8 mouse cellular contexts compared by ENCODE assay signal in the genomic region with DNA sequence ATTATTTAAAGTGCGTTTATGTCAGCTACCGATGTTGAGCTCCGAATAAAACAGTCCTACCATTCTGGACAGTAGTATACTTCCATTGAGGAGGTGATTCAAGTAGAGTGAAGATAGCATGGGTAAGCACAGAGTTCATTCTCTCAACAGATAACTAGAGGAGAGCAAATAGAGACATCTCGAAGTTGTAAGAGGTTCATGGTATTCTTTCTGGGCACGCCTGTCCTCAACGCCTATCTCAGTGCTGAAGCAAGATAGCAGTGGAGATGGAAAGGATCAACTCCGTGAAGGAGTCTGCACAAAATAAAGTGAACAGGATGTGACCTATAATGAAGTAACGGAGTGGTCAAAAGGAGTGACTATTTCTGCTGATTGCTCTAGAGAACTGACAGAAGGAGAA. TPM values are rescaled to one million over a fixed set of nuclear protein-coding genes. Genes with fewer than 3 reads are reported as not detected.
A peak's percentile ranks its signal among the peaks of the same experiment; 100 is the strongest.
DNase-seq lines count a peak whose midpoint lies in the region; ATAC-seq and TF ChIP-seq lines count a peak whose summit lies in the region.

No protein-coding gene starts in this region.

- no peak for TF ChIP-seq CTCF in midbrain, postnatal 0 days (IDR thresholded peaks at IDR 0.05)

- H3K9me3 ChIP-seq in kidney, embryonic 16.5 days (ENCODE audit: low read length), result no peaks in the 10 kb centered on the region
- H3K9me3 ChIP-seq in intestine, embryonic 14.5 days (ENCODE audit: control insufficient read depth, low read length), result no peaks in the 10 kb centered on the region
- no peaks in the 10 kb centered on the region for H3K9me3 ChIP-seq in midbrain, postnatal 0 days (ENCODE audit: low read length)

- peaks cover 11% of the 10 kb centered on the region; the same call in 1 of the 2 replicates for H3K36me3 ChIP-seq in kidney, embryonic 16.5 days (ENCODE audit: insufficient read depth, low read length)
- H3K36me3 ChIP-seq in intestine, embryonic 14.5 days (ENCODE audit: control insufficient read depth, insufficient read depth, low read length), result peaks cover 22% of the 10 kb centered on the region; the same call in 1 of the 2 replicates
- peaks cover 5% of the 10 kb centered on the region for H3K36me3 ChIP-seq in midbrain, postnatal 0 days (ENCODE audit: insufficient read depth, low read length)

- ATAC-seq in kidney, embryonic 16.5 days (ENCODE audit: low FRiP score, low TSS enrichment), result no peak
- no peak for ATAC-seq in intestine, embryonic 14.5 days (replicated peaks; ENCODE audit: low FRiP score, low TSS enrichment, low read depth)
- no peak for ATAC-seq in midbrain, postnatal 0 days (ENCODE audit: low FRiP score)

- peak overlapping the region; percentile 97 for H3K4me3 ChIP-seq in kidney, embryonic 16.5 days (ENCODE audit: low read length)
- H3K4me3 ChIP-seq in intestine, embryonic 14.5 days (ENCODE audit: low read depth, low read length), result peak overlapping the region; percentile 78
- peak overlapping the region; percentile 90 for H3K4me3 ChIP-seq in midbrain, postnatal 0 days (ENCODE audit: low read depth, low read length)

- H3K27me3 ChIP-seq in kidney, embryonic 16.5 days (ENCODE audit: insufficient read depth, low read length), result 0 out of 2 replicates have a peak, but pooled peaks cover under 1% of the 10 kb centered on the region
- no peaks in the 10 kb centered on the region for H3K27me3 ChIP-seq in intestine, embryonic 14.5 days (replicated peaks; ENCODE audit: control insufficient read depth, insufficient read depth, low read length)
- no peaks in the 10 kb centered on the region for H3K27me3 ChIP-seq in midbrain, postnatal 0 days (ENCODE audit: insufficient read depth, low read length)

- no peak for DNase-seq in kidney, postnatal 14 days
- peak; percentile 43 for DNase-seq in c-Kit-positive CD71-positive TER-119-negative erythroid progenitor cells, embryonic 14.5 days (ENCODE audit: low read depth)
- DNase-seq in intestine, embryonic 14.5 days (ENCODE audit: low spot score), result peak; percentile 50
- no peak for DNase-seq in midbrain, postnatal 0 days (ENCODE audit: low spot score)
- no peak for DNase-seq in thymus, postnatal 10 days (ENCODE audit: low spot score in 2 of 2)
- no peak for DNase-seq in embryo, embryonic 10 days (ENCODE audit: low spot score)
- DNase-seq in urinary bladder, postnatal 14 days (ENCODE audit: low spot score), result no peak

- no peak overlapping the region for H3K27ac ChIP-seq in kidney, embryonic 16.5 days (ENCODE audit: low read length)
- no peak overlapping the region for H3K27ac ChIP-seq in intestine, embryonic 14.5 days (ENCODE audit: low read depth)
- H3K27ac ChIP-seq in midbrain, postnatal 0 days (ENCODE audit: low read depth, low read length), result no peak overlapping the region

- peaks cover 11% of the 10 kb centered on the region for H3K4me1 ChIP-seq in kidney, embryonic 16.5 days (ENCODE audit: insufficient read depth, low read length)
- H3K4me1 ChIP-seq in intestine, embryonic 14.5 days (replicated peaks; ENCODE audit: control insufficient read depth, insufficient read depth, low read length), result peaks cover 8% of the 10 kb centered on the region
- H3K4me1 ChIP-seq in midbrain, postnatal 0 days (ENCODE audit: insufficient read depth, low read length), result peaks cover 4% of the 10 kb centered on the region; the same call in 1 of the 2 replicates

- 17% methylated on average over 8 of the region's 8 CpGs for WGBS in kidney, embryonic 16.5 days
- 15% methylated on average over 8 of the region's 8 CpGs for WGBS in intestine, embryonic 14.5 days
- WGBS in midbrain, postnatal 0 days, result 22% methylated on average over 8 of the region's 8 CpGs

- H3K9ac ChIP-seq in kidney, embryonic 16.5 days (replicated peaks; ENCODE audit: low read length), result peak overlapping the region; percentile 97
- H3K9ac ChIP-seq in intestine, embryonic 14.5 days (ENCODE audit: low read length), result peak overlapping the region; percentile 94
- peak overlapping the region; percentile 82 for H3K9ac ChIP-seq in midbrain, postnatal 0 days (replicated peaks; ENCODE audit: low read length, poor library complexity, severe bottlenecking)

- H3K4me2 ChIP-seq in kidney, embryonic 16.5 days (replicated peaks; ENCODE audit: low read depth, low read length), result peak overlapping the region; percentile 92
- H3K4me2 ChIP-seq in intestine, embryonic 14.5 days (ENCODE audit: low read length), result peak overlapping the region; percentile 90
- peak overlapping the region; percentile 65 for H3K4me2 ChIP-seq in midbrain, postnatal 0 days (ENCODE audit: low read depth, low read length, poor library complexity, severe bottlenecking)

RNA-seq across cellular contexts. Expression of gene Mrps31, which starts 0.8 kb away (rescaled TPM):
- polyA plus RNA-seq in kidney, embryonic 16.5 days (2015; fragmentation: Nextera tagmentation; extraction: Ambion mirVana), result 41.6 and 42.2 TPM in 2 replicates
- polyA plus RNA-seq in intestine, embryonic 14.5 days (2014; fragmentation: Nextera tagmentation; extraction: Ambion mirVana), result 59.8 and 62.0 TPM in 2 replicates
- 17.4 and 25.0 TPM in 2 replicates for total RNA-seq in midbrain, postnatal 0 days (2014; rRNA removed)
- polyA plus RNA-seq in midbrain, postnatal 0 days (2015; fragmentation: Nextera tagmentation; extraction: Ambion mirVana), result 33.5 TPM in 2 replicates

RNA-seq across cellular contexts. Expression of gene Slc25a15, which starts 13.6 kb away (rescaled TPM):
- 28.5 and 29.0 TPM in 2 replicates for polyA plus RNA-seq in kidney, embryonic 16.5 days (2015; fragmentation: Nextera tagmentation; extraction: Ambion mirVana)
- polyA plus RNA-seq in intestine, embryonic 14.5 days (2014; fragmentation: Nextera tagmentation; extraction: Ambion mirVana), result 49.4 and 53.8 TPM in 2 replicates
- total RNA-seq in midbrain, postnatal 0 days (2014; rRNA removed), result 6.0 and 7.7 TPM in 2 replicates
- polyA plus RNA-seq in midbrain, postnatal 0 days (2015; fragmentation: Nextera tagmentation; extraction: Ambion mirVana), result 5.8 and 6.5 TPM in 2 replicates

Comparison
In these comparisons a context has a peak if more than half of its experiments do, and no peak if none do; other contexts are left out.
1. DNase-seq: peak in c-Kit-positive CD71-positive TER-119-negative erythroid progenitor cells, embryonic 14.5 days (single experiment) and intestine, embryonic 14.5 days (single experiment); none in kidney, postnatal 14 days (single experiment), midbrain, postnatal 0 days (single experiment), thymus, postnatal 10 days (0 of 2), embryo, embryonic 10 days (single experiment) and urinary bladder, postnatal 14 days (single experiment).
2. Peak in every context shown above with its lines, with median percentiles within 50 percentile points of each other: H3K4me2 ChIP-seq, H3K4me3 ChIP-seq and H3K9ac ChIP-seq.